Mouse (Mus musculus) MEL (cell line): ENCODE results near the gene Frmd4a.

Experiments used
- CTCF ChIP-seq, 3 experiments: IDR thresholded peaks in 2 of 3; conservative IDR thresholded peaks in 1 of 3; 2 replicates each; pipeline ENCODE4 v1.5.1; 2011 to 2012; ENCODE audit warnings: low read length in 3 of 3, low read depth in 2 of 3, mild to moderate bottlenecking in 2 of 3, improper control_type of control experiment in 1 of 3, inconsistent platforms in 1 of 3, mixed read lengths in 1 of 3, moderate library complexity in 1 of 3; ENCODE audit not compliant: control insufficient read depth in 1 of 3, insufficient read depth in 1 of 3, poor library complexity in 1 of 3, severe bottlenecking in 1 of 3
- EP300 ChIP-seq, 2 experiments: IDR thresholded peaks; 2 replicates each; pipeline ENCODE4 v1.6.1; 2011; ENCODE audit warnings: improper control_type of control experiment in 2 of 2, low read length in 2 of 2, low read depth in 1 of 2, mild to moderate bottlenecking in 1 of 2
- POLR2A ChIP-seq, 2 experiments: IDR thresholded peaks; 2 replicates each; pipeline ENCODE4 v1.6.1; 2011 to 2012; ENCODE audit warnings: low read length in 2 of 2, mild to moderate bottlenecking in 2 of 2, control low read depth in 1 of 2, improper control_type of control experiment in 1 of 2, low read depth in 1 of 2, moderate library complexity in 1 of 2; ENCODE audit not compliant: control insufficient read depth in 1 of 2, insufficient read depth in 1 of 2, poor library complexity in 1 of 2
- USF1 ChIP-seq: IDR thresholded peaks from 2 replicates; pipeline ENCODE4 v1.6.1; 2014; ENCODE audit warnings: low read depth, mild to moderate bottlenecking, inconsistent platforms, low read length, improper control_type of control experiment, moderate library complexity

DNA sequence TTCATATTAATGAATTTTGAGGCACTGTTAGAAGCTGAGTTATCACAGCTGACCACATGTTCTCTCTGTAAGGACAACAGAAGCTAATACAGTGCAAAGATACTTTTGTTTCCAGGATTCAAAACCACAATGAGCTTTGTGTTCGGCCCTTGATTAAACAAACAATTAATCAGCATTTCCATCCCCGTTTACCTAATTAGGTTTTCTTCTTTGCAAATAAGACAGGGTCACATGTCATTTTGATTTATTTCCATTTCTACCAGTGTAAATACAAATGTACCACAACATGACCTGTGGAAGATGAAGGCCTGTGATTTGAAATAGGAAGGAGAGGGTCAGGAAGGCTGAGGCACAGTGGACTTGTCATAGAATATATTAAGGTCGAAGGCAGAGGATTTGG, 214.8 kb downstream of the Frmd4a start:
- TF ChIP-seq USF1: no peak
- no peak for TF ChIP-seq CTCF (IDR thresholded peaks at IDR 0.05 in 2 of 3, conservative IDR thresholded peaks at IDR 0.05 in 1 of 3; ENCODE audit: control insufficient read depth in 1 of 3, insufficient read depth in 1 of 3, low read depth in 2 of 3, low read length in 3 of 3, poor library complexity in 1 of 3, severe bottlenecking in 1 of 3)
- no peak for TF ChIP-seq POLR2A (IDR thresholded peaks at IDR 0.05; ENCODE audit: control insufficient read depth in 1 of 2, insufficient read depth in 1 of 2, low read depth in 1 of 2, low read length in 2 of 2, poor library complexity in 1 of 2)
- no peak for TF ChIP-seq EP300 (IDR thresholded peaks at IDR 0.05; ENCODE audit: low read depth in 1 of 2, low read length in 2 of 2)
